Mouse (Mus musculus) megakaryocyte, adult 5-6 weeks (primary cell): Measurements from ENCODE around the gene Gpr180. TPM values are rescaled to one million over a fixed set of nuclear protein-coding genes. Genes with fewer than 3 reads are reported as not detected.

Experiments used
- ATAC-seq: 2 replicates; pipeline ENCODE4 v1.8.0; 2016; ENCODE audit warnings: mild to moderate bottlenecking, inconsistent platforms; ENCODE audit not compliant: poor library complexity, severe bottlenecking
- total RNA-seq, 2 experiments: library from RNA; stranded (forward) in 1 of 2; stranded (reverse) in 1 of 2; fragments of 153-499, 151-499 nt in 1 of 2; fragments of 221-1000, 200-1000 nt in 1 of 2; gene quantifications; 2 replicates each; pipeline versions ENCODE4 v1.2.3 to v1.2.4; 2015 to 2017

Gpr180 gene
- total RNA-seq, 2 experiments from 2014 or later = 7.2 to 10.8 TPM

GRCm38 (mm10) chr14:118202006-118202405, 65.0 kb downstream of the Gpr180 start:
- ATAC-seq = no peak

GRCm38 (mm10) chr14:118203031-118203430, 66.1 kb downstream of the Gpr180 start:
- ATAC-seq = peak; percentile 57

GRCm38 (mm10) chr14:118207347-118207746, 70.4 kb downstream of the Gpr180 start:
- ATAC-seq = no peak

GRCm38 (mm10) chr14:118209642-118210041, 72.7 kb downstream of the Gpr180 start:
- ATAC-seq = no peak

- no peak for ATAC-seq
Measured at GRCm38 (mm10) chr14:118212188-118212804, 75.3 kb downstream of the Gpr180 start.

Other genes starting within 250 kb of the Gpr180 start
- 0.04 TPM in 1 of 2 replicates, not detected in the other for gene Dct, start 84.9 kb upstream of the Gpr180 start, total RNA-seq (2015)
- gene Dct, start 84.9 kb upstream of the Gpr180 start, total RNA-seq (2017) = 0.07 and 0.08 TPM in 2 replicates
- 16.7 and 24.5 TPM in 2 replicates for gene Tgds, start 4.4 kb upstream of the Gpr180 start, total RNA-seq (2015)
- gene Tgds, start 4.4 kb upstream of the Gpr180 start, total RNA-seq (2017) = 20.3 and 20.5 TPM in 2 replicates
- gene Sox21, start 99.9 kb downstream of the Gpr180 start, total RNA-seq (2015) = not detected in 2 replicates
- not detected in 2 replicates for gene Sox21, start 99.9 kb downstream of the Gpr180 start, total RNA-seq (2017)
- not detected in 2 replicates for gene Gm9376, start 129.8 kb downstream of the Gpr180 start, total RNA-seq (2015)
- gene Gm9376, start 129.8 kb downstream of the Gpr180 start, total RNA-seq (2017) = not detected in 2 replicates